Mouse (Mus musculus): Measurements from ENCODE around the gene Eif3i. TPM values are rescaled to one million over a fixed set of nuclear protein-coding genes. Genes with fewer than 3 reads are reported as not detected.

The Eif3i gene
- polyA plus RNA-seq, 1 experiment from 2014 or later: 329 TPM

DNA sequence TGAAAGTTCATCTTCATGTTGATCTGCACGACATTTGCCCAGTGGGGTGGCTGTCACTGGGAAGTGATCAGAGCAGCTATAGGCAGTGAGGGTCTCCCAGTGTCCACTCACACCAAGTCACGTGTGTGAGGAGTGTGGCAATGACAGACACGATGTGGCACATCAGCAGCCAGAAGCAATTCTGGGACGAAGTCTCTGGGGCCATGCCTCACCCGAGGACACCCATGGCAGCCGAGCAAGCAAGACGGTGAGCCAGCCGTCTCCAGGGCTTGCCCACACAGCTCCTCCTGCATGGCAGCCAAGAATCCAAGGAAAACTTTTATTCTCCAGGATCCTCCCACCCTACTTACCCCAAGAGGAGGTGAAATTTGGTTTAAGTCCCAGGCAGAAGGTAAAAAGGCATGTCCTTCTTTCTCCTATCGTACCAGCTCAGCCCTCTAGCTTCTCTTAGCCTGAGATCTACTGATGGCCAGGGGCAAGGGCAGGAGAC is 15.4 kb upstream of the Eif3i start:
- Histone ChIP-seq H3K27me3 (replicated peaks; ENCODE audit: control insufficient read depth, insufficient read depth, low read length) (no peaks in the 10 kb centered on the region), H3K27ac (ENCODE audit: low read depth, low read length) (no peak overlapping the region), H3K9me3 (ENCODE audit: control insufficient read depth, low read length) (no peaks in the 10 kb centered on the region), H3K4me1 (replicated peaks; ENCODE audit: control insufficient read depth, insufficient read depth, low read length) (peaks cover 3% of the 10 kb centered on the region), H3K4me3 (ENCODE audit: low read depth, low read length) (no peak overlapping the region), H3K4me2 (no peak overlapping the region), H3K36me3 (ENCODE audit: control insufficient read depth, insufficient read depth, low read length) (peaks cover 5% of the 10 kb centered on the region; the same call in 1 of the 2 replicates), H3K9ac (ENCODE audit: low read depth, low read length) (no peak overlapping the region)
- DNase-seq (ENCODE audit: low spot score) (no peak), ATAC-seq (replicated peaks; ENCODE audit: low FRiP score) (no peak)
- 87% methylated on average over 9 of the region's 9 CpGs for WGBS

DNA sequence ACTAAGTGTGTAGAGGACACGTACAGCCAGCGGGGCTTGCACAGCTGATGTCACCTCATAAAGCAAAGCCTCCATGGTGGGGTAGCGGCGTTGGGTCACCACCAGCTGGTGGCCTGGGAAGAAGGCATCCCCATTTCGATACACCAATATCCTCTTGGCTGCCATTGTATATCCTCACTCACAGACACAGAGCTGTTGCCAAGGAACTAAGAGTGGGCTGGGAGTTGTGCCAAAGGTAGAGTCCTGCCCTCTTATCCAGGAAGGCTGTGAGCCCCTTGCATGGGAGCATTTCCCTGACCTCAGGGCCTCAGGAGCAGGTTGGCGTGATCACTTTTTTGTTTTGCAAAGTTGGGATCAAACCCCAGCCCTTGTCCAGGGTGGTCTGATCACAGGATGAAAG is 13.6 kb upstream of the Eif3i start, which contains the start of gene Dcdc2b:
TSS of gene Dcdc2b (minus strand) at position 165 of the 400 bp plus-strand sequence.
- peaks cover 5% of the 10 kb centered on the region; the same call in 1 of the 2 replicates for H3K36me3 ChIP-seq (ENCODE audit: control insufficient read depth, insufficient read depth, low read length)
- no peak for ATAC-seq (replicated peaks; ENCODE audit: low FRiP score)
- H3K9me3 ChIP-seq (ENCODE audit: control insufficient read depth, low read length): no peaks in the 10 kb centered on the region
- no peak for DNase-seq (ENCODE audit: low spot score)
- H3K4me1 ChIP-seq (replicated peaks; ENCODE audit: control insufficient read depth, insufficient read depth, low read length): peaks cover 1% of the 10 kb centered on the region
- no peaks in the 10 kb centered on the region for H3K27me3 ChIP-seq (replicated peaks; ENCODE audit: control insufficient read depth, insufficient read depth, low read length)
- 85% methylated on average over 6 of the region's 6 CpGs for WGBS
- H3K27ac ChIP-seq (ENCODE audit: low read depth, low read length): no peak within 1 kb of the TSS
- H3K4me3 ChIP-seq (ENCODE audit: low read depth, low read length): no peak within 1 kb of the TSS
- H3K9ac ChIP-seq (ENCODE audit: low read depth, low read length): no peak within 1 kb of the TSS
- H3K4me2 ChIP-seq: no peak within 1 kb of the TSS

DNA sequence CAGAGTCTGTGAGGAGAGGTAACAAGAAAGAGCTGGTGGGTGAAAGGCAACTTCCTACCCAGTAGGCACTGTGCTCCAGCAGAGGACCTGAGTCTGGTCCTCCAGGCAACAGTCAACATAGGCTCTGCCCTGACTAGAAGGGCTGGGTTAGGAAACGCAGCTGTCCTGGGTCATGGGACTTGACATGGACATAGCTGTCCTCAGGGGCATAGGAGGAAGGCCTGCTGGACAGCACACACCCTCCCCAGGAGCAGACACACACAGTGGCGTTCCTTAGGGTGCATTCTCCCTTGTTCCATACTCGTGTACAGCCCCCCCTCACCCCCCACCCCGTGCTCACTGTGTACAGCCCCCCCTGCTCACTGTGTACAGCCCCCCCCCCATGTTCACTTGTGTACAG is 10.0 kb upstream of the Eif3i start:
- Histone ChIP-seq H3K4me3 (ENCODE audit: low read depth, low read length) (no peak overlapping the region), H3K9ac (ENCODE audit: low read depth, low read length) (no peak overlapping the region), H3K36me3 (ENCODE audit: control insufficient read depth, insufficient read depth, low read length) (peaks cover 15% of the 10 kb centered on the region), H3K27ac (ENCODE audit: low read depth, low read length) (no peak overlapping the region), H3K4me1 (replicated peaks; ENCODE audit: control insufficient read depth, insufficient read depth, low read length) (peaks cover 5% of the 10 kb centered on the region), H3K4me2 (no peak overlapping the region), H3K27me3 (replicated peaks; ENCODE audit: control insufficient read depth, insufficient read depth, low read length) (no peaks in the 10 kb centered on the region), H3K9me3 (ENCODE audit: control insufficient read depth, low read length) (no peaks in the 10 kb centered on the region)
- 82% methylated on average over 4 of the region's 4 CpGs for WGBS
- DNase-seq (ENCODE audit: low spot score) (no peak), ATAC-seq (replicated peaks; ENCODE audit: low FRiP score) (no peak)

DNA sequence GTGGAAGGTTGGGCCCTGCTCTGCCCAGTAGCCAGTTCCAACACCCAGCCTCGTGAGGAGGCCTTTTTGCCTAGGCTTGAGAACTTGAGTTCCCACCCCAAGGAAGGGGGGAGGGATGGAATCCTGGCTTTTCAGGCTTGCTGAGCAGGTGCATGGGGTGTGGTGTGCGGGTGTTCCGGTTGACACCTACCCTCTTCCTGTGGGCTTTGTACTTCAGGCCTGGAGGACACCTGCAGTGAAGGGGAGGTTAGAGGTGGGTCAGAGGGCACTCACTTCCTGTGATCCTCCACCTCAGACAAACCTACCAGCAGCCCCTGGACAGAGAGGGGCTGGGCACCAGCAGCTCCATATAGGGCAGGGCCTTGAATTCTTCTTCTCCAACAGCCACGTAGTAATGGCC is 9.6 kb upstream of the Eif3i start:
- Histone ChIP-seq H3K36me3 (ENCODE audit: control insufficient read depth, insufficient read depth, low read length) (peaks cover 18% of the 10 kb centered on the region), H3K4me2 (no peak overlapping the region), H3K4me1 (replicated peaks; ENCODE audit: control insufficient read depth, insufficient read depth, low read length) (peaks cover 5% of the 10 kb centered on the region), H3K9me3 (ENCODE audit: control insufficient read depth, low read length) (no peaks in the 10 kb centered on the region), H3K4me3 (ENCODE audit: low read depth, low read length) (no peak overlapping the region), H3K9ac (ENCODE audit: low read depth, low read length) (no peak overlapping the region), H3K27me3 (replicated peaks; ENCODE audit: control insufficient read depth, insufficient read depth, low read length) (no peaks in the 10 kb centered on the region), H3K27ac (ENCODE audit: low read depth, low read length) (no peak overlapping the region)
- WGBS: 80% methylated on average over 4 of the region's 4 CpGs
- ATAC-seq (replicated peaks; ENCODE audit: low FRiP score) (no peak), DNase-seq (ENCODE audit: low spot score) (no peak)

DNA sequence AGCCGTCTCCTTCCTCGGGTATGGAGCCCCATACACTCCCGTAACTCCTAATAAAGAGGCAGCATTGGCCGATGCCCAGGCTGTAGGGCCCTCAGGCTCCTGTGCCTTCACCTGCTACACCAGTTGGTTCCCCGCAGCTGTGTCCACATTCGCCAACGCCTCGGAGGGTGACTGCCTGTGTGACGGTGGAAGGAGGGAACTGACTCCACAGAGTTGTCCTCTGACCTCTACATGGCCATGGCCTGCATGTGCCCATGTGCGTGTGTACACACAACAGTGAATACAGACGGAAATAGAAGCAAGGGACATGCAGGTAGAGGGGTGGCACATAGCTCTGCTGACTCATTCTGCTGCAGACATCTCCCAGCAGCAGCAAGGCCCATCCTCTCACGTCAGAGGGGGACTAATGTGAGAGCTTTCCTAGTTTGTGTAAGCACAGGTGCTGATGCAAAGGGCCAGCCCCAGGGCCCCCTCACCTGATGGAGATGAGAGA is 8.7 kb upstream of the Eif3i start:
- ATAC-seq (replicated peaks; ENCODE audit: low FRiP score): 0 out of 2 replicates have a peak, but pooled peaks have one; percentile 4
- 79% methylated on average over 12 of the region's 12 CpGs for WGBS
- no peak for DNase-seq (ENCODE audit: low spot score)
- H3K27ac ChIP-seq (ENCODE audit: low read depth, low read length): peak overlapping the region; percentile 43; the same call in 1 of the 2 replicates
- peaks cover 24% of the 10 kb centered on the region for H3K36me3 ChIP-seq (ENCODE audit: control insufficient read depth, insufficient read depth, low read length)
- H3K9ac ChIP-seq (ENCODE audit: low read depth, low read length): no peak overlapping the region
- no peak overlapping the region for H3K4me2 ChIP-seq
- H3K9me3 ChIP-seq (ENCODE audit: control insufficient read depth, low read length): no peaks in the 10 kb centered on the region
- H3K27me3 ChIP-seq (replicated peaks; ENCODE audit: control insufficient read depth, insufficient read depth, low read length): no peaks in the 10 kb centered on the region
- peaks cover 5% of the 10 kb centered on the region for H3K4me1 ChIP-seq (replicated peaks; ENCODE audit: control insufficient read depth, insufficient read depth, low read length)
- no peak overlapping the region for H3K4me3 ChIP-seq (ENCODE audit: low read depth, low read length)

DNA sequence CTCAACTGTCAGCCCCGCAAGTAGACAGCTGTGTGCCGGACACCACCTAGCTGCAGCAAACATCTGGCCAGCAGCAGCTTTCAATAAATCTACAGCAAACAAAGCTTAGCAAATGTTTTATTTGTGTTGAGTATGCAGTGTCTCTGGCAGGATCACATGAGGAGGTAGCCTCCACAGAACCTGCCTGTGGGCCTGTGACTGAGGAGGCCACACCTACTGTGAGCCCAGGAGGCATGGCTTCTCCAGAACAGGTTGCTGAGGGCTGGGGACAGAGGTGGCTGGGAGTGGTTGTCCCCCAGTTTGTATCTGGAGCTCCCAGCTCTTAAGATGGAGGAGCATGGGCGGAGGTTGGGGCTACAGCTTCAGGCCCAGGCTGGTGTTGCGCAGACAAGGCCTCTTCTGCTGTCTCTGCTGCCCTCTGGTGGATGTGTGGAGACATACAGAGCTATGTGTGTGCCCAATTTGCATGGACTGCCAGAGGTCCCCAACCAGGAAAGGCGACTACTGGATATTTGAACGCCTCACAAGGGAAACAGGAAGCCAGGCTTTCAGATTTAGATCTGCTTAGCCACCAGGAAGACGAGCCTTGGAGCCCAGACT is 8.1 kb upstream of the Eif3i start:
- Histone ChIP-seq H3K27ac (ENCODE audit: low read depth, low read length) (peak overlapping the region; percentile 43; the same call in 1 of the 2 replicates), H3K9ac (ENCODE audit: low read depth, low read length) (no peak overlapping the region), H3K4me2 (no peak overlapping the region), H3K9me3 (ENCODE audit: control insufficient read depth, low read length) (no peaks in the 10 kb centered on the region), H3K27me3 (replicated peaks; ENCODE audit: control insufficient read depth, insufficient read depth, low read length) (no peaks in the 10 kb centered on the region), H3K4me3 (ENCODE audit: low read depth, low read length) (no peak overlapping the region), H3K36me3 (ENCODE audit: control insufficient read depth, insufficient read depth, low read length) (peaks cover 30% of the 10 kb centered on the region), H3K4me1 (replicated peaks; ENCODE audit: control insufficient read depth, insufficient read depth, low read length) (peaks cover 5% of the 10 kb centered on the region)
- DNase-seq (ENCODE audit: low spot score) (peak; percentile 70), ATAC-seq (replicated peaks; ENCODE audit: low FRiP score) (peak; percentile 82)
- 34% methylated on average over 7 of the region's 7 CpGs for WGBS

DNA sequence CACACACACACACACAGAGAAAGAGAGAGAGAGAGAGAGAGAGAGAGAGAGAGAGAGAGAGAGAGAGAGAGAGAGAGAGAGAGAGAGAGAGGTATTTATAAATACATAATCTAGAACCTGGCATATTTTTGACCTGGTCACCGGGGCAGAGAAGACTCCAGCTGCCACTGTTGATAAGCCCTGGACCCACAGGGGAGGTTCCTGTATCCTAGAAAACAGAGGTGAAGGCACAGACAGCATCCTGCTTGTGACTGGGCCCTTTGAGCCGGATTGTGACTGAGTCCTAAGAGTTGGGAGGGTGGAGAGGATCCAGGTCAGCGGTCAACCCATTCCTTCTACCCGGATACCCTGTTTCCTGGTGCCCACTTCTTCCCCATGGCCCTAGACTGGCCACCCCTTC is 11.6 kb downstream of the Eif3i start:
- Histone ChIP-seq H3K4me3 (ENCODE audit: low read depth, low read length) (no peak overlapping the region), H3K9me3 (ENCODE audit: control insufficient read depth, low read length) (no peaks in the 10 kb centered on the region), H3K36me3 (ENCODE audit: control insufficient read depth, insufficient read depth, low read length) (peaks cover 25% of the 10 kb centered on the region), H3K27ac (ENCODE audit: low read depth, low read length) (no peak overlapping the region), H3K27me3 (replicated peaks; ENCODE audit: control insufficient read depth, insufficient read depth, low read length) (no peaks in the 10 kb centered on the region), H3K4me2 (no peak overlapping the region), H3K4me1 (replicated peaks; ENCODE audit: control insufficient read depth, insufficient read depth, low read length) (peaks cover 11% of the 10 kb centered on the region), H3K9ac (ENCODE audit: low read depth, low read length) (no peak overlapping the region)
- WGBS: 40% methylated on average over 4 of the region's 4 CpGs
- DNase-seq (ENCODE audit: low spot score): no peak
- ATAC-seq (replicated peaks; ENCODE audit: low FRiP score): peak; percentile 42

DNA sequence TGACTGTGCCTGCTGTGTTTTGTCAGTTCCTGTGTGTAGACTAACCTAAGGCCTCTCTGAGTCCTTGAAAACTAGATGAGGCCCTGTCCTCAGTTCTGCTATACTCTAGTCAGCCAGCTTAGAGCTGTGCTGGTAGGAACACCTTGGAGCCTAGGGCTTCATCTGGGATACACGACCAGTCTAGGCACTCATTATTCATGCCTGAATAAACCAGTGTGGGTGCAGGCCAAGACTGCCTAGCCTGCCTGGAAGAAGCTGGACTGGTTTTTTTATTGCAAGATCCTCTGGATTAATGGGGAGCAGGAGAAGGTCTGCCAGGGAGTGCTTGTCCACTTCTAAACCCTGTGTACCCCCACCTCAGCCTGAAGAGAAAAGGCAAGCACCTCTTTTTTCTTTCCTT is 13.5 kb downstream of the Eif3i start:
- no peak overlapping the region for H3K4me2 ChIP-seq
- 69% methylated on average over 1 of the region's 1 CpGs for WGBS
- no peaks in the 10 kb centered on the region for H3K9me3 ChIP-seq (ENCODE audit: control insufficient read depth, low read length)
- H3K27ac ChIP-seq (ENCODE audit: low read depth, low read length): no peak overlapping the region
- DNase-seq (ENCODE audit: low spot score) (no peak), ATAC-seq (replicated peaks; ENCODE audit: low FRiP score) (no peak)
- H3K36me3 ChIP-seq (ENCODE audit: control insufficient read depth, insufficient read depth, low read length): peaks cover 11% of the 10 kb centered on the region
- H3K27me3 ChIP-seq (replicated peaks; ENCODE audit: control insufficient read depth, insufficient read depth, low read length): no peaks in the 10 kb centered on the region
- no peak overlapping the region for H3K9ac ChIP-seq (ENCODE audit: low read depth, low read length)
- no peak overlapping the region for H3K4me3 ChIP-seq (ENCODE audit: low read depth, low read length)
- H3K4me1 ChIP-seq (replicated peaks; ENCODE audit: control insufficient read depth, insufficient read depth, low read length): peaks cover 11% of the 10 kb centered on the region

DNA sequence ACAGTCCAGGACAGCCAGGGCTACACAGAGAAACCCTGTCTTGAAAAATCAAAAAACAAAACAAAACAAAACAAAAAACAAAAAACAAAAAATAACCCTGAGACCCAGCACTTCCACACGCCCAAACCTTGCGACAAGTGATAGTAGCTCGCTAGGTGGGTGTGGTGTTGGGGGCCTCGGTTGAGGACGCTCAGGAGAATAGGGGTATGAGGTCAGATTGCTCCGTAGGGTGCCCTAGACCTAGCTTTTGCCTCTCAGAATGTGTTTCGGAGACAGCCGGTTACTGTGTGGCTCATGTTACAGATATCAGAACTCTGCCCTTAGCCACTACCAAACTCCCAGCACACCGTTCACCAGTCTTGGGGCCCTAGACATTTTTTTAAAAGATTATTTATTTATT is 14.7 kb downstream of the Eif3i start:
- Histone ChIP-seq H3K9me3 (ENCODE audit: control insufficient read depth, low read length) (no peaks in the 10 kb centered on the region), H3K27ac (ENCODE audit: low read depth, low read length) (peak overlapping the region; percentile 23), H3K4me2 (peak overlapping the region; percentile 74), H3K27me3 (replicated peaks; ENCODE audit: control insufficient read depth, insufficient read depth, low read length) (no peaks in the 10 kb centered on the region), H3K4me3 (ENCODE audit: low read depth, low read length) (peak overlapping the region; percentile 55), H3K9ac (ENCODE audit: low read depth, low read length) (peak overlapping the region; percentile 66), H3K4me1 (replicated peaks; ENCODE audit: control insufficient read depth, insufficient read depth, low read length) (peaks cover 11% of the 10 kb centered on the region), H3K36me3 (ENCODE audit: control insufficient read depth, insufficient read depth, low read length) (peaks cover under 1% of the 10 kb centered on the region)
- peak; percentile 80 for ATAC-seq (replicated peaks; ENCODE audit: low FRiP score)
- no peak for DNase-seq (ENCODE audit: low spot score)
- 65% methylated on average over 9 of the region's 9 CpGs for WGBS
